Mouse (Mus musculus): ENCODE measurements around the gene Crb2.

GRCm38 (mm10) chr2:37756220-37756930, 19.7 kb upstream of the Crb2 start:
- TF ChIP-seq POLR2A (IDR thresholded peaks at IDR 0.05; ENCODE audit: borderline replicate concordance, extremely low read depth, low read depth, low read length) = no peak
- TF ChIP-seq CTCF (IDR thresholded peaks at IDR 0.05; ENCODE audit: insufficient read depth, low read length) = no peak

All from lung, adult 2 months (tissue).